Mouse (Mus musculus) CH12.LX (cell line): ENCODE measurements around the gene Myo3b. TPM values are rescaled to one million over a fixed set of nuclear protein-coding genes. Genes with fewer than 3 reads are reported as not detected.

ENCODE experiments used
- DNase-seq: peaks from one replicate; pipeline ENCODE4 v3.0.0-alpha.2; 2013; ENCODE audit errors: extremely low read depth
- H3K27ac ChIP-seq: 2 replicates; pipeline ENCODE4 v1.5.1; 2012; ENCODE audit warnings: low read depth, mild to moderate bottlenecking, control low read depth, moderate library complexity; ENCODE audit not compliant: insufficient read depth
- H3K27me3 ChIP-seq: replicated peaks from 2 replicates; pipeline ENCODE3; 2012; ENCODE audit warnings: inconsistent platforms
- H3K36me3 ChIP-seq, 2 experiments: replicated peaks in 1 of 2; 2 replicates each; pipeline versions ENCODE3 to v1.6.1; 2012; ENCODE audit warnings: inconsistent platforms in 1 of 2, low read length in 1 of 2, mild to moderate bottlenecking in 1 of 2, mixed read lengths in 1 of 2, moderate library complexity in 1 of 2; ENCODE audit not compliant: control insufficient read depth in 1 of 2, insufficient read depth in 1 of 2
- H3K4me1 ChIP-seq, 2 experiments: 2 replicates each; pipeline ENCODE4 v1.6.1; 2012; ENCODE audit warnings: inconsistent platforms in 1 of 2, moderate library complexity in 1 of 2; ENCODE audit not compliant: insufficient read depth in 2 of 2, control insufficient read depth in 1 of 2
- H3K4me2 ChIP-seq: 2 replicates; pipeline ENCODE4 v1.6.1; 2012; ENCODE audit warnings: low read depth, mild to moderate bottlenecking, control low read depth; ENCODE audit not compliant: poor library complexity, insufficient read depth, severe bottlenecking
- H3K4me3 ChIP-seq, 3 experiments: fragments of 150-350 bp in 1 of 3; sonication (generic) in 1 of 3; replicated peaks in 1 of 3; 2 replicates each; pipeline versions ENCODE3 to v1.5.1; 2011 to 2012; ENCODE audit warnings: low read depth in 2 of 3, low read length in 2 of 3, mild to moderate bottlenecking in 2 of 3, moderate library complexity in 2 of 3, control low read depth in 1 of 3, improper control_type of control experiment in 1 of 3, inconsistent platforms in 1 of 3, mixed read lengths in 1 of 3; ENCODE audit not compliant: poor library complexity in 1 of 3
- H3K79me2 ChIP-seq: replicated peaks from 2 replicates; pipeline ENCODE4 v1.6.1; 2012; ENCODE audit warnings: mild to moderate bottlenecking, moderate library complexity; ENCODE audit not compliant: control insufficient read depth, poor library complexity, insufficient read depth, severe bottlenecking; ENCODE audit errors: extremely low read depth
- H3K9ac ChIP-seq: 2 replicates; pipeline ENCODE4 v1.6.1; 2012; ENCODE audit warnings: low read depth, mild to moderate bottlenecking, control low read depth, moderate library complexity; ENCODE audit not compliant: insufficient read depth
- H3K9me3 ChIP-seq: replicated peaks from 2 replicates; pipeline ENCODE3; 2012; ENCODE audit warnings: low read length, inconsistent platforms, mixed read lengths
- BHLHE40 ChIP-seq: IDR thresholded peaks from 2 replicates; pipeline ENCODE4 v1.6.1; 2011; ENCODE audit warnings: mild to moderate bottlenecking, low read depth, low read length, improper control_type of control experiment
- CHD1 ChIP-seq: IDR thresholded peaks from 2 replicates; pipeline ENCODE4 v1.6.1; 2012; ENCODE audit warnings: low read depth, low read length, improper control_type of control experiment, inconsistent platforms
- CHD2 ChIP-seq: IDR thresholded peaks from 2 replicates; pipeline ENCODE4 v1.6.1; 2011; ENCODE audit warnings: low read length, improper control_type of control experiment
- CTCF ChIP-seq, 2 experiments: IDR thresholded peaks in 1 of 2; conservative IDR thresholded peaks in 1 of 2; 2 replicates each; pipeline ENCODE4 v1.5.1; 2011 to 2012; ENCODE audit warnings: low read depth in 2 of 2, low read length in 2 of 2, improper control_type of control experiment in 1 of 2, inconsistent platforms in 1 of 2, mild to moderate bottlenecking in 1 of 2, moderate library complexity in 1 of 2
- E2F4 ChIP-seq: IDR thresholded peaks from 2 replicates; pipeline ENCODE4 v1.6.1; 2011; ENCODE audit warnings: low read depth, low read length, improper control_type of control experiment; ENCODE audit not compliant: insufficient replicate concordance
- EP300 ChIP-seq: IDR thresholded peaks from 2 replicates; pipeline ENCODE4 v1.6.1; 2011; ENCODE audit warnings: low read length, improper control_type of control experiment
- ETS1 ChIP-seq: conservative IDR thresholded peaks from 2 replicates; pipeline ENCODE4 v1.6.1; 2012; ENCODE audit warnings: low read depth, mild to moderate bottlenecking, inconsistent platforms, low read length, improper control_type of control experiment, moderate library complexity
- HCFC1 ChIP-seq: IDR thresholded peaks from 2 replicates; pipeline ENCODE4 v1.6.1; 2012; ENCODE audit warnings: low read depth, mild to moderate bottlenecking, inconsistent platforms, low read length, improper control_type of control experiment
- IRF4 ChIP-seq: IDR thresholded peaks from 2 replicates; pipeline ENCODE4 v1.6.1; 2014; ENCODE audit warnings: low read depth, mild to moderate bottlenecking, inconsistent platforms, low read length, improper control_type of control experiment
- MXI1 ChIP-seq: IDR thresholded peaks from 2 replicates; pipeline ENCODE4 v1.6.1; 2011; ENCODE audit warnings: mild to moderate bottlenecking, low read depth, low read length, improper control_type of control experiment
- NRF1 ChIP-seq: IDR thresholded peaks from 2 replicates; pipeline ENCODE4 v1.6.1; 2014; ENCODE audit warnings: low read depth, mild to moderate bottlenecking, inconsistent platforms, low read length, improper control_type of control experiment, moderate library complexity
- PAX5 ChIP-seq: IDR thresholded peaks from 2 replicates; pipeline ENCODE4 v1.6.1; 2012; ENCODE audit warnings: low read length, inconsistent platforms, mixed read lengths
- POLR2AphosphoS2 ChIP-seq: IDR thresholded peaks from 2 replicates; pipeline ENCODE4 v1.6.1; 2011; ENCODE audit warnings: low read depth, low read length, improper control_type of control experiment
- SMC3 ChIP-seq: IDR thresholded peaks from 2 replicates; pipeline ENCODE4 v1.6.1; 2011; ENCODE audit warnings: low read depth, low read length, improper control_type of control experiment
- UBTF ChIP-seq: IDR thresholded peaks from 2 replicates; pipeline ENCODE4 v1.6.1; 2012; ENCODE audit warnings: low read depth, mild to moderate bottlenecking, inconsistent platforms, low read length, improper control_type of control experiment, moderate library complexity
- ZC3H11A ChIP-seq: IDR thresholded peaks from 2 replicates; pipeline ENCODE4 v1.6.1; 2012; ENCODE audit warnings: low read depth, mild to moderate bottlenecking, inconsistent platforms, low read length, improper control_type of control experiment
- ZMIZ1 ChIP-seq: IDR thresholded peaks from 2 replicates; pipeline ENCODE4 v1.6.1; 2012; ENCODE audit warnings: low read depth, mild to moderate bottlenecking, inconsistent platforms, low read length, improper control_type of control experiment
- dilution Hi-C: fragments of 300-500 bp; cut with MboI; formaldehyde crosslinking; loops from 2 replicates; pipeline ENCODE4 v1.14.3; 2020; ENCODE audit warnings: low sequenced_read_pairs; ENCODE audit not compliant: extremely low pct_unique_long_range_greater_than_20kb, extremely low pct_ligation_motif_present
- in situ Hi-C: fragments of 300-500 bp; cut with MboI; formaldehyde crosslinking; loops from 3 replicates; pipeline ENCODE4 v1.14.3; 2019; ENCODE audit warnings: low sequenced_read_pairs, low pct_ligation_motif_present, low pct_unique_long_range_greater_than_20kb, mixed read lengths
- polyA plus RNA-seq: library from polyadenylated mRNA; unstranded; fragments of >175 nt; gene quantifications from 2 replicates; pipeline ENCODE4 v1.2.1, GENCODE M21; 2012; ENCODE audit warnings: low read depth; ENCODE audit not compliant: insufficient read length
- total RNA-seq, 2 experiments: library from RNA; depleted of rRNA; stranded (reverse); fragments of 300-350 nt in 1 of 2; fragments of >200 nt in 1 of 2; gene quantifications; 2 replicates each; pipeline ENCODE4 v1.2.3; 2012 to 2014

Gene Myo3b
- total and polyA plus RNA-seq, 3 experiments = 0.63 to 0.76 (median 0.64) TPM

DNA sequence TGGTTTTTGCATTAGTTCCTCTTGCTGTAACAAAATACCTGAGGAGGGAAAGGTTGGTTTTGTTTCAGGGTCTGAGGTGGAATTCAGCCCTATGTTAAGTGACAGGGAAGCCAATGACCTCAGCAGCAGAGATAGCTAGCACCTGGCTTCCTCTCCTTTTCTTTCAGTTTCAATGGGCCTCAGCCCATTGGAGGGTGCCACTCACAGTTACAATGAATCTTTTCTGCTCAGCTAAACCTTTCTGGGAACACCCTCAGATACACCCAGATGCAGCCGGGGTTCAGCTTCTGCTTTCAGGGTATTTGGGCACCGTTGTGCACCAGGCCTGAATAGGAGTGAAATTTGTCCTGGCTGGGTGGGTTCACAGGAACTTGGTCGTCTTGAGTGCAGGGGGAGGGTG lies 53.7 kb downstream of the Myo3b start:
- Histone ChIP-seq H3K9me3 (no peaks in the 10 kb centered on the region), H3K27ac (no peak overlapping the region)
- dilution Hi-C loops = no loop called here
- TF ChIP-seq EP300 (0 out of 2 replicates have a peak, but pooled peaks have one; percentile 39), BHLHE40 (no peak), NRF1 (no peak), IRF4 (peak; percentile 56; the same call in 1 of the 2 replicates), MXI1 (no peak), POLR2AphosphoS2 (no peak), ETS1 (peak; percentile 62), ZMIZ1 (no peak), CHD1 (no peak)
- TF ChIP-seq, all 38 proteins: peak for 3
- peak overlapping the region; percentile 8; the same call in 1 of the 2 replicates for H3K4me2 ChIP-seq
- H3K4me1 ChIP-seq = peaks cover 10 to 59% of the 10 kb centered on the region in 2 experiments
- H3K27me3 ChIP-seq = no peaks in the 10 kb centered on the region
- in situ Hi-C loops = no loop called here
- H3K36me3 ChIP-seq = no peaks in the 10 kb centered on the region
- DNase-seq = peak; percentile 70
- no peaks in the 10 kb centered on the region for H3K79me2 ChIP-seq
- no peak overlapping the region for H3K9ac ChIP-seq
- peak overlapping the region in 1 of 3 experiments; percentile 26 for H3K4me3 ChIP-seq

DNA sequence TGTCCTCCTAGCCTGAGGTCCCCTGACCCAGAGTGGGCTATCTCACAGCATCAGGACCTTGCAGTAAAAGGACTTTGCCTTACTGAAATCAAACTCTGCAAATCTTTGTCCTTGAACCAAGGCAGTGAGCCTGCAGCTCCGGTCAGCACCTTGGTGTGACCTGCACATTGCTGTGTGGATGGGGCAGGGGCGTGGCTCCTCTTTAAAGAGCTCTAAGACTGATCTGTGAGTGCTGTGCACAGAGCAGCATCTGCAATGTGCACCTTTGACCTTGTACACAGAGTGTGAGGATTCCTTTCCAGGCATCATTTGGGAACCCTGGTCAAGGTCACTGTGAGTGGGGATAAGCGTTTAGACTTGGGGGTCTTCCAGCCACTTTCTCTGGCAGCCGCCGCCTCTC lies 55.5 kb downstream of the Myo3b start:
- Histone ChIP-seq H3K79me2 (no peaks in the 10 kb centered on the region), H3K9me3 (no peaks in the 10 kb centered on the region), H3K4me1 (peaks cover 10 to 54% of the 10 kb centered on the region in 2 experiments), H3K4me2 (no peak overlapping the region), H3K27ac (no peak overlapping the region), H3K9ac (no peak overlapping the region), H3K4me3 (no peak overlapping the region), H3K36me3 (no peaks in the 10 kb centered on the region), H3K27me3 (no peaks in the 10 kb centered on the region)
- TF ChIP-seq PAX5 (no peak), UBTF (no peak), CTCF (conservative IDR thresholded peaks at IDR 0.05 in 1 of 2, IDR thresholded peaks at IDR 0.05 in 1 of 2; ENCODE audit: low read depth in 2 of 2, low read length in 2 of 2) (no peak), ZMIZ1 (no peak), CHD2 (no peak), CHD1 (no peak), MXI1 (no peak), E2F4 (no peak), SMC3 (no peak), ZC3H11A (no peak), HCFC1 (no peak)
- in situ Hi-C loops = no loop called here
- no peak for DNase-seq
- dilution Hi-C loops = no loop called here
